Mouse (Mus musculus): Measurements from ENCODE around the gene Slc15a3.

The Slc15a3 gene

DNA sequence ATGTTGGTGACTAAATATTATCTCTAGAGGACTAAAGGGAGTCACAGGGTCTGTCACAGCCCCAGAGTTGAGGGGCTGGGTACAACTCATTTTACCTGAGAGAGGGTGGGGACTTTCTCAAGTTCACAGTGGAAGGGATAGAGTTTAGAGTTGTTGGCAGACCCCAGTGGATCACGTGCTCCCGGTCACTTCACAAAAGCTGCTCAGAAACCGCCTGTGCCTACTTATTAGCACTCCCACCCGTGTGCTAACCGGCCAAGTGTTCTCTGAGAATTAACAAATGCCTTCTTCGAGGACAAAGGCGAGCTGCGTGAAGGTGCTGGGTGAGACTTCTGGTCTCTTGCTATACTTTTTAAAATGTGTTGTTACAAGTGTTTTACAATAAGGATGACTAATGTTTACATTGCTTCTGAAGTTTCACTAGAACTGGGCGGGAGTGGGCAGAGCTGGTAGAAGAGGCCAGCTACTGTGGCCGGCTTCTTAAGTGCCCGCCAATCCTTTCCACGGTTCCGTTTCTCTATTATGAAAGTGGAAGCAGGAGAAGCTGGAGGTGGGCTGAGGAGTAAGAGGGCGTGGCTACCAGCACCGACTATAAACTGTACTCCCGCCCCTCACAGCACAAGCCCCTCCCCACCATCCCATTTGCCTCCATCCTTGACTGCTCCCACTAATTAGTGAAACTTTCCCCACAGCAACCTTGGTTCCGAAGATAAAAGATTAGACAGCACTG is 21.1 kb upstream of the Slc15a3 start:
- in situ Hi-C loops (cut with MboI; ENCODE audit: low sequenced_read_pairs), result no loop called here

DNA sequence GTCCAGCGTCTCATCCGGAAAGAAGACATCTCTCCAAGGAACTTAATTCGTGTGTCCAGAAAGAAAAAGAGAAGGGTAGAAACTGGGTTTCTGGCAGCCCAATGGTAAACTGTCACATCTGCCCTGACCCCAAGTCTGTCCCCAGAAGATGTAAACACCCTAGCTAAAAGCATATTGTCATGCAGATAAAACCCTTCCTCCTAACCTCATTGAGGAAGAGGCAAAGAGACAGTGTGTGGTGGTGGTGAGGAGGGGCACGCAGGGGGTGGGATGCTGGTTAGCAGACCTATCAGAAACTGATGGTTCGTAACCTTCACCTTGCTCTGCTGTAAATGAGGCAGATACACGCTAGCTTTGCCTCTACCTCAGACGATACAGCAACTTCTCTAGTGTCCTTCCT is 18.2 kb upstream of the Slc15a3 start:
- in situ Hi-C loops (cut with MboI; ENCODE audit: low sequenced_read_pairs), result no loop called here

DNA sequence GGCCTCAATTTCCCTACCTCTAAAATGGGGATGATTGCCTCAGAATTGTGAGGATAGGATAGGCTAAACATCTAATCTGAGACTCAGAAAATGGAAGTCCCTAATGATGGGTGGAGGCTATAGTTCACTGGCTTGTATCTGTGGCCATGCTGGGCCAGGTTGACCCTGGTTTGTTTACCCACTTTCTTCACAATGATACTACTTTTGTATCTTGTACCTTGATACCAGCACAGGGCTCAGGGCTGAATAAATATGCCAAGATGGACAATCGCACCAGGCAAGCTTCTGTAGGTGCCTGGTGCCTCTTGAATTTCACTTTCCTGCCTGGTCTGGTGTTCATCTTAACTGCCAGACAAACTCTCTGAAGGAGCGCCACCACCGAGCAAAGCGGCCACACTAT is 17.0 kb upstream of the Slc15a3 start:
- in situ Hi-C loops (cut with MboI; ENCODE audit: low sequenced_read_pairs), result no loop called here

DNA sequence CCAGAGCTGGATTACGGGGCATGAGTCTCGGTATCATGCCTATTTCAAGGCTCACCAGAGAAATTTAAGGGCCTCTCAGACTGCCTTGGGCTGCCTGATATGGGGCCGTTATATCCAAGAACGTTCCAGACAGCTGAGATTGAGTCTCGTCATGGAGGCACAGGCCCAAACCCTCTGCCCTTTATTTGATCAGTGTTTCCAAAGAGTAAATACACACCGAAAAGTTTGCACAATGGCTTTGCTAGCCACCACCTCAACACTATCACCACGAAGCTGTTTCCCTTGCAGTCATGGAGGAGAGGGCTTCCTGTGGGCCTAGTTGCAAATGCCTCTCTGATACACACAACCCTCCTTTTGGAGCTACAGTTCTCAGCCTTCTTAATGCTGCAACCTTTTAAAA is 15.5 kb upstream of the Slc15a3 start:
- in situ Hi-C loops (cut with MboI; ENCODE audit: low sequenced_read_pairs), result no loop called here

- in situ Hi-C loops (cut with MboI; ENCODE audit: low sequenced_read_pairs), result no loop called here
These were observed 11.2 kb upstream of the Slc15a3 start for GRCm38 (mm10) chr19:10828321-10828720.

DNA sequence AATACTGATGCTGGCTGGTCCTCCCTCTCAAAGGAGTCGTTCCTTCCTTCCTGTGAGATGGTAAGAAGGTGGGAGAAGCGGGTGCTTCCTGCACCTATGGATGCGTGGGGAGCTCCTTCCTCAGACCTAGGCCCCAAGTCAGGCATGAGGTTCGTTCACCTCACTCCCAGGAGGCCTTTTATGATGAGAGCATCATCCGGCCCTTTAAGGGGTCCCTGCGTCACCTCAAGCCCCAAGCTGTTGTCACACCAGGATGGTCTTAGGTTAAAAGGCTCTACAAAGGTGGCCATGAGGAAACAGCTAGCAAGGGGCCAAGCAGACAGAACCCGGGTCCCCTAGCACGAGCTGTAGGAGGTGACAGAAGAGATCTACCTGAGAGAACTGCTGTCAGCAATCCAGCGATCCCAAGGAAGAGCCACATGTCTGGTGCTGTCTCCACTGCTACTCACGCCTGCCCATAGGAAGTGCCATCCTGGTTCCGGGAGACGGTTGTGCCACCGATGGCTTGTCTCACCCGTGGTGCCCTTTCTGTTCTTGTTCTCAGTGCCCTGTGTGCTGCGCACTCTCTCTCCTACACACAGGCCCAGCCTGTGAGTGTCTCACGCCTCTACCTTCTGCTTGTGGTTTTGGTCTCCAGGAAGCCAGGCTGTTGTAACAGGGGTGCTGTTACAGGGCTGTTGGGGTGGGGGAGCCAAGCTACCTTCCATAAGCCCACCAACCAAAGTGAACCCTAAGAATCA is 9.9 kb upstream of the Slc15a3 start, which contains the start of gene Cd6:
Gene Cd6 (minus strand): TSS at position 623 of the 740 bp plus-strand sequence.
- in situ Hi-C loops (cut with MboI; ENCODE audit: low sequenced_read_pairs), result no loop called here

GRCm38 (mm10) chr19:10831424-10831823 is 8.1 kb upstream of the Slc15a3 start:
- in situ Hi-C loops (cut with MboI; ENCODE audit: low sequenced_read_pairs), result no loop called here

DNA sequence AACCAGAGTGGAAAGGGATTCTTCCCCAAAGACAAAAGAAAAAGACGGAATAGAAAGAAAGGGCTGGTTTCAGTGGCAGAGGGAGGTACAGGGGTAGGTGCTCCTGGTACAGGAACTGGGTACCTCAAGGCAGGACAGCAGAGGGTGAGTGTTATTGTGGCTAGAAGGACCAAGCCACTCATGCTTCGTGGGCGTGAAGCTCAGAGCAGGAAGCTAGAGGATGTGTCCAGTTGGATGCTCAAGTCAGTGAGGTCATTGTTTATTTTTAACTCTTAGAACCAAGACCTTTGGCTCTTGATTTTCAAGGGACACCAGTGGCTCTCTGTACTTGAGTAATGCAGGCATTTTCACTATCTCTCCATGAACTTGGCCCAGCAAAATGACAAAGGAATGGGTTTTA is 7.5 kb upstream of the Slc15a3 start:
- in situ Hi-C loops (cut with MboI; ENCODE audit: low sequenced_read_pairs), result no loop called here

GRCm38 (mm10) chr19:10833611-10834010 is 5.9 kb upstream of the Slc15a3 start:
- in situ Hi-C loops (cut with MboI; ENCODE audit: low sequenced_read_pairs), result no loop called here

DNA sequence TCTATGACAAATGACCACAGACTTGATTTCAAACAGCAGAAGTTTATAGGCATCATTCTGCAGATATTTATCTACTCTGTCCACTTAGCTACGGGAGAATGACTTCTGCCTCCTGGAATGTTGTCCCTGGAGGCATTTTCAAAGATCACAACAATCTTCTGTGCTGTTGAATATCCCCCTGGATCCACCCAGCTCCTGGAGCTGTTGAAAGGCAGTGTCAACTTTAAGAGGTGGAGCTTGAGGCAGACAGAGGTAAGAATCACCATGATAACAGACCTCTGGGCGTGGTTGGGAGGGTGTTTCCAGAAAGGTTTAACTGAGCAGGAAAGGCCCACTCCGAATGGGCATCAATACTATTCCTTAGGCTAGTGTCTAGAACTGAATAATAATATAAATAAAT is 3.9 kb upstream of the Slc15a3 start:
- in situ Hi-C loops (cut with MboI; ENCODE audit: low sequenced_read_pairs), result no loop called here

GRCm38 (mm10) chr19:10841721-10842626 is 2.4 kb downstream of the Slc15a3 start:
- in situ Hi-C loops (cut with MboI; ENCODE audit: low sequenced_read_pairs), result no loop called here

- in situ Hi-C loops (cut with MboI; ENCODE audit: low sequenced_read_pairs), result no loop called here
These were observed 3.4 kb downstream of the Slc15a3 start for GRCm38 (mm10) chr19:10842914-10843313.

GRCm38 (mm10) chr19:10844206-10844605 is 4.7 kb downstream of the Slc15a3 start:
- in situ Hi-C loops (cut with MboI; ENCODE audit: low sequenced_read_pairs), result no loop called here

GRCm38 (mm10) chr19:10845454-10845853 is 5.9 kb downstream of the Slc15a3 start:
- in situ Hi-C loops (cut with MboI; ENCODE audit: low sequenced_read_pairs), result no loop called here

DNA sequence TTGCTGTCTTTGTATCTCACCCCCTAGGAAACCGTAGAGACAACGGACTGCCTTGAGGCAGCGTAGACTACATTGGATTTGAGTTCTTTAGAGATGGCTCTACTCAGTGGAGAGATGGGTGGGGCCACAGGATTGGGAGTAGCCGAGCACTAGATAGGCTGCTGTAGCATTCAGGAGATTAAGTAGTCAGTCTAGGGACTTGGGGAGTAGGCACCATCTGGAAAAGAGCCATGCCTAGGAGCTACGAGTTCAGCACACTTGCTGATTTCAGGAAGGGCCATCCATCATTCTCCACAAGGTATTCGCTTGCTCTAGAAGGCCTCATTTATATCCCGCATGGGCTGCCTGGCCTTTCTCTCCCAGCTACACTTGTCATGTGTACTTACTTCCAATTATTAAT is 6.6 kb downstream of the Slc15a3 start:
- in situ Hi-C loops (cut with MboI; ENCODE audit: low sequenced_read_pairs), result no loop called here

GRCm38 (mm10) chr19:10847311-10848087 is 8.0 kb downstream of the Slc15a3 start:
- in situ Hi-C loops (cut with MboI; ENCODE audit: low sequenced_read_pairs), result no loop called here

- in situ Hi-C loops (cut with MboI; ENCODE audit: low sequenced_read_pairs), result no loop called here
These were observed 15.9 kb downstream of the Slc15a3 start for GRCm38 (mm10) chr19:10855422-10855821.

- in situ Hi-C loops (cut with MboI; ENCODE audit: low sequenced_read_pairs), result no loop called here
These were observed 17.0 kb downstream of the Slc15a3 start for GRCm38 (mm10) chr19:10856520-10856919.

- in situ Hi-C loops (cut with MboI; ENCODE audit: low sequenced_read_pairs), result no loop called here
These were observed 20.6 kb downstream of the Slc15a3 start for GRCm38 (mm10) chr19:10860072-10860497.

DNA sequence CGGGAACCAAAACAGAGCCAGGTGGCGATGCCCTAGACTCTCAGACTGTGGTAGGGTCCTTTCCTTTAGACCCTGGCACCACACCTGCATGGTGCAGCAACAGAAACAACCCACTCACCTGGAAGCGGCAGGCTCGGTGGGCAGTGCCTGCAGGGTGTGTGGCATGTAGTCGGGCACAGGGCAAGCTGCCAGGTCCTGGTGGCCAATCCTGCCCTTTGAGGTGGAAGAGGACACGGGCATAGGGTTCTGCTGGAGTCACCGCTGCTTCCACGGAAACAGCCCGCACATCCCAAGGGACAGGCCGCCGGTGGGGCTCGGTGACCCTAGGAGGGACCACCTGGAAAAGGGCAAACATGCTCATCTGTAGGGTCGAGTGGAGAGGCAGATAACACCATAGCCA is 26.8 kb downstream of the Slc15a3 start:
- in situ Hi-C loops (cut with MboI; ENCODE audit: low sequenced_read_pairs), result no loop called here
